Mouse (Mus musculus) thymus, postnatal 25 days (tissue): ENCODE data around the gene Mal.
"Not testable (repeated sequence)": the region's sequence is repeated elsewhere in the genome, so short reads cannot be mapped to it uniquely, and the experiment has no call there.

Source experiments
- DNase-seq: peaks from one replicate; pipeline ENCODE4 v3.0.0; 2022

The Mal gene

DNA sequence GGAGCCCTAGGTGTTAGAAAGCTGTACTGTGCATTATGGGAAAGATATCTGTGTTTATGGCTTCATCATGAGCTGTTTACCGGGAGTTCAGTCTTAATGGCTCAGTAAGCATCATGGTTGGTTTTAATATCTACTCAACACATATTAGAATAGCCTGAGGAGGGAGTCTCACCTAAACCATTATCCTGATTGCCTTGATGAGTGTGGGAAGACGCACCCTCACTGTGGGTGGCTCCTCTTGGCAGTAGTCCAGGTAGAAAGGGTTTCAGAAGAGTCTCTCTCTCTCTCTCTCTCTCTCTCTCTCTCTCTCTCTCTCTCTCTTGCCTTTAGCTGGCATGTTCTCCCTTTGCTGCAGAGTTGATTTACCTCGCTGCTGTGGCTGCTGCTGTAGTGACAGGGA is 34.4 kb downstream of the Mal start:
- DNase-seq: no peak

DNA sequence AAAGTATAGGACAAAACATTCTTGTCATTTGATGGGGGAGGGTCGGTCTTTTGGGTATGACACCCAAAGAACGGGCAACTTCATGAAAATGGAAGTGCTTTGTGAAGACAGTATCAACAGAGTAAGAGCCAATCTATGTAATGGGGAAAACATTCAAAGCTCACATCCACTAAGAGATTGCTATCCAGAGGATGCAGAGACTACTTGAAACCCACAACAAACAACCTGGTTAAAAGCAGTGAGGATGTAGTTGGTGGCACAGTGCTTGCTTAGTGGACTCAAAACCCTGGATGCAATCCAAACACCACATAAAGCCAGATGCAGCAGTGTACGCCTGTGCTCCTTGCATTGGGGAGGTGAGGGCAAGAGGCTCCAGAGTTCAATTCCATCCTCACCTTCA is 37.2 kb downstream of the Mal start:
- no peak for DNase-seq

DNA sequence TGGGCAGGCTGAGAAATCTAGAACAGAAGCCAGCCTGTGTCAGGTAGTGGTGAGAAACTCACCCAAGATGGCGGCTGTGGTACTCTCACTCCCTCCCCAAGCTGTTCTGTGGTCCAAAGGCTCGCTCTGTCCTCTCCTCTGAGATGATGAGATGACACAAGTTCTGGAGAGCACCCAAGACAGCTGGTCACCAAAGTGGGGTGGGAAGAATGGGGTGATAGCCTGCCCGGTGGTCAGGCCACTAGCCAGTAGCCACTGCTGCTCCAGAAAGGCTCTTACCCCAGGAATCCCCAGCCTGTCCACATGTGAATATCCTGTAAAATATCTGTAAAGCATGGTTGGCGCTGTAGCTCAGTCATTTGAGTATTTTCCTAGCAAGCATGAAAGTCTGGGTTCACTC is 44.2 kb downstream of the Mal start:
- DNase-seq: no peak

DNA sequence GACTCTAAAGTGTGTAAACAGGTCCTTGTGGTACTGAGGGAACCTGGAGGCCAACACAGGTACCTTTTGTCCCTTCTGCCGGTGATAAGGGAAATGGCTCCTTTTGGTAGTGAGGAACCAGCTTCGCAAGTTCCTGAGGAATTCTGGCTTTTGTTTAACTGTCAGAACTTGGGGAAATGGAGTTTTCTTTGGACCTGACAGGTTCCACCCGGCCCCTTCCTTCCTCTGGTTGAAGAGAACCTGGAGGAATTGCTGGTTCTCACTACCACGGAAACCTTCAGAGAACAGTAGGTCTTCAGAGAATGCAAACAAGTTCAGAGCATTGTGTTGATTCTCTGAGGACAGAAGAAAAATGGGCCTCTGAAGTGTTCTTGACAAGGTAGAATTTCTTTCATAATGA is 45.1 kb downstream of the Mal start:
- no peak for DNase-seq

DNA sequence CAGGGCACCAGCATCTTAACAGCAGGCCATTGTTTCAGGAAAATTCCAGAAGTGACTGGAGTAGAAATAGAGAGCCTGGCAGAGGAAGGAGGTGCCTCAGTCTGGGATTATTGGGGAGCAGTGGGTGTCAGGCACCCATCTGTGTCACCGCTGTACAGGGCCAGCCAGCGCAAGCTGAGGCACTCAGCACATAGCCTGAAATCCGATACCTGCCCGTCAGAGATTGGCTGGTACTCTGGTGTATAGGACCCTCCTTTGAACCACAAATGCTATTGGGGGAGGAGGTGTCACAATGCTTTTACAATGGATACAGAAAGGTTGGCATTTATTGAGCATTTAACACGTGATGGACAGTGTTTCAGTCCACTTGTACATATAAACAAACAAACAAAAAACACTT is 47.5 kb downstream of the Mal start:
- no peak for DNase-seq

DNA sequence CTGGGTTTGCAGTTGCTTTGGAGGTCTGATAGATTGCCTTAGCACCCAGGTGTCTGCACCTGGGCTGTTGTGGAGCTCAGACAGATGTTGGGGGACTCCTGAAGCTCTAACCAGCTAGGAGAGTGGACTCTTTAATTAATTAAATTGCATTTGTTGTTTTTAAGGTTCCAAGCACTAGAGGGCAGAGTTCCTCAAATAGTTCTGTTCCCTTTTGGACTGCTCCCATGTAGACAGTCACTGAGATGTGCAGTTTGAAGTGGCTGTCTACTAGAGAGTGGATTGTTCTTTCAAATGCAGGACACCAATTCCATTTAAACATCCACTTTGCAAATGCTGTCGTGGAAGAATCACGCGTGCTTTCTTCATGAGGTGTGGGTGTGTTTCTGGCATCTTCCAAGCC is 48.3 kb downstream of the Mal start:
- DNase-seq: no peak

DNA sequence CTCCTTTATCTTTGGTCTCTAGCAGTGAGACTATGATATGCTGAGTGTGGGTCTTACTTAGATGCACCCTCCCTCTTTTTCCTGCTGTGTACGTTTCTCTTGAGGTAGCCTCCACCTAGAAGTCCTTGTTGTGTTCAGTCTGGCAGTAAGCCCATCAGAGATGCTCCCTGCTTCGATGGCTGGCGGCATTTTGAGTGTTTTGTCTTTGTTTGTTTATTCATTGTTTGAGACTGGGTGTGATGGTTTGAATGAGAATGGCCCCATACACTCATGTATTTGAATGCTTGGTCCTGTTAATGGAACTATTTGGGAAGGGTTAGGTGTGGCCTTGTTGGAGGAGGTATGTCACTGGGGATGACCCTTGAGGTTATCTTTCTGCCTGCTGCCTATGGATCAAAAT is 51.3 kb downstream of the Mal start:
- no peak for DNase-seq

DNA sequence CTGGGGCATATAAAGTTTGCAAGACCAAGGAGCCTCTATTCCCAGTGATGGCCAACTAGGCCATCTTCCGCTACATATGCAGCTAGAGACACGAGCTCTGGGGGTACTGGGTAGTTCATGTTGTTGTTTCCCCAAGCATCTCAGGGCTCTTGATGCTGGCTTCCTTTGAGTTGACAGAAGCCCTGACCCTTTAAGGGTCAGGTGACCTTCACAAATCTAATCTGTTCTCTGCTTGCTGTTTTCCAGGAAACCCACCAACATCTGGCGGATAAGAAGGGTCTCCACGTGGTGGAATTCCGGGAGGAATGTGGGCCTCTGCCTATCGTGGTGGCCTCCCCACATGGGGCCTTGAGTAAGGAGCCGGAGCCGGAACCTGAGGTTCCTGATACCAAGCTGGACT is 53.1 kb downstream of the Mal start:
- not testable (repeated sequence) for DNase-seq

DNA sequence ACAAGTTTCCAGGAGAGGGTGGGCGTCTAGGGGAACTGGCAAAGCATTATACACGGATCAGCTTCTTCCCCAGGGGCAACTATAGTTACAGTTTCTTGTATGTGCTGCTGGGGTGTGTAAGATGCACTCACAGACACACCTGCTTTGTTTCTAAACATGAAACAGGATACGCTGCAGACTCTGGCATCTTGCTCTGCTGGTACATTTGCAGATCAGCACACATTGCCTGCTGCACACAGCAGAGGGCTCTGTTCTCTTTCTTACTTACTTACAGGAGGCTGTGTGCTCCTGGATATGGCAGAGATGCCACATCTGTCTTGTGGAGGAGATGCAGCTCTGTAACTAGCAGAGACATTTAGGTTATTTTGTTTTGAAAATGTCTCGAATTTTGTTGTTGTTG is 65.7 kb downstream of the Mal start:
- peak; percentile 55 for DNase-seq

DNA sequence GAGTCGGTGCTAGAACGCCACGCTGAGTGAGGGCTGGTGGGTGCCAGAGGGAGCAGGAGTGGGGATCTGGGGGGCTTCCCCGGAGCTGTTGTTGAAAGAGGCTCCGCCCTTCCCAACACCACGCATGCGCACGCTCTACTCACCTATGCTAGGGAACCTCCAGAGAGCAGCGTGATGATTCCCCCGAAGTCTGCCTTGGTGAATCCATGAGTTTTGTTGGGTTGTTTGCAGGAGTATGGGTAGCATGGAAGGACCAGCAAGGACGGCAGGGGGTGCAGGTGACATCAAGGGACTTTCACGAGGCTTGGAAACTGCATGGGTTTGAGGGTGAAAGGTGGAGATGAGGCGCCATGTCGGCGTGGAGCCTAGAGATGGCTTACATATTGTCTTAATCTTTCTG is 66.3 kb downstream of the Mal start:
- peak; percentile 59 for DNase-seq

DNA sequence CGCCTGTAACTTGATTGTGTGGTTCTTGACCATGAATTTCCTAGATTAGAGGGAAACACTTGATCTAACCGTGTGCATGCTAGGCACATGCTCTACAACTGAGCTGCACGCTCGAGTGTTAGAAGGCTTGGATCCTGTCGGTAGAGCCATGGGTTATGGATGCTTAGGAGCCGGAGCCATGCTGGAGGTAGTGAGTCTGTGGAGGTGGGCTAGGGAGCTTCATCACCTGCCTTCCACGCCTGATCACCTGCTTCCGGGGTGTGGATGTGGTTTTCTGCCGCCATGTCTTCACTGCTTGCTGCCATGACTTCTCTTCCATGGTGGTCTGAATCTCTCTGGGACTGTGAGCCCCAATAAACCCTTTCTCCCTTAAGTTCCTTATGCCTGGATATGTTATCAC is 67.6 kb downstream of the Mal start:
- DNase-seq: no peak

DNA sequence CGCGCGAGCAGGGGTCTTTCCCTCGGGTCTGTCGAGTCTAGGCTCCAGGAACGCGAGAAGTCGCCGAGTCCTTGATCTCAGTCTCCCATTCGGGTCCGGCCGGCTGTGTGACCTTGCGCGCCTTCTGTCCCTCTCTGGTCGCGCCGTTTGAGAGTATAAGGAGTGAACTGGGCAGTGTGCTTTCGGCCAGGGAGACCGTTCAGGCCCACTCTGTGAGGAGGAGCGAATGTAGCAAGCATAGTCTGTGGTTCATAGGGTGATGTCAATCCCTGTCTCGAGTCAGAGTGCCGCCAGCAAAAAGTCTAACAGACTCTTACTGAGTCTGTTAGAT is 69.0 kb downstream of the Mal start:
- no peak for DNase-seq

DNA sequence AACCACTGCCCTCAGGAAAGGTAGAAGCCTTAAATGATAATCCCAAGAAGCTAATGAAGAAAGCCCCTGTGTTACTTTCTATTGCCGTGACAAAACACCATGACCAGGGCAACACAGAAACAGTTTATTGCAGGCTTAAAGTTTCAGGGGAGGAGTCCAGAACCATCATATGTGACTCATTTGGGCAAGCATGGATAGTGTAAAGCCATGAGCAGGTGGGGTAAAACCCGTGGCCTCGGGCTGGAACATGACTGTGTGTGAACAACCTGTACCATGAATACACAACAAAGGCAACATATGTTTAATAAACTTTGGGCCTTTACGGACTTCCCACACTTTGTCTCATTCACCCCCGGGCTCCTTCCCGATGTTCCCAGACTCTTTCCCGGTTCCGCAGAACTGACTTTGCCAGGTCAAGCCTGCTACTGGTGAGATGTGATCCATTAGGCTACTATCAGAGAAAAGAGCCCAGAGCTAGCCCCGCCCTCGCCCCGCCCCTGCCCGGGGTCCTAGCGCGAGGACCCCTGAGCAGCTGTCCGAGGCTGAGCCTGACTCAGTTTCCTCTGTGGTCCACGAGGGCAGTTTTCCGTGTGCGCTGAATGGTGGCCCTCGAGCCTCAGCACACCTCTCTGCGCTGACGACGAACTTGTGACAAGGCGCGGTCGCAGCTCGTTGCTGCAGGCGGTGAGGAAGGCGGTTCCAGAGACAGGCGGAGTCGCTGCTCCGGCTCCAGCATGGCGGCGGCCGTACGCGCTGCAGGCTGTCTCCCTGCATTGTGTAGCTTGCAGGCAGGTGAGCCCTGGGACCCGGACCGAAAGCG is 69.6 kb downstream of the Mal start, which contains the start of the genes Zfp661 and Mrps5:
Zfp661 (minus strand) TSS at position 401 of the 820 bp plus-strand sequence.
Mrps5 (plus strand) TSS at position 529 of the 820 bp plus-strand sequence.
- peak; percentile 83 for DNase-seq

DNA sequence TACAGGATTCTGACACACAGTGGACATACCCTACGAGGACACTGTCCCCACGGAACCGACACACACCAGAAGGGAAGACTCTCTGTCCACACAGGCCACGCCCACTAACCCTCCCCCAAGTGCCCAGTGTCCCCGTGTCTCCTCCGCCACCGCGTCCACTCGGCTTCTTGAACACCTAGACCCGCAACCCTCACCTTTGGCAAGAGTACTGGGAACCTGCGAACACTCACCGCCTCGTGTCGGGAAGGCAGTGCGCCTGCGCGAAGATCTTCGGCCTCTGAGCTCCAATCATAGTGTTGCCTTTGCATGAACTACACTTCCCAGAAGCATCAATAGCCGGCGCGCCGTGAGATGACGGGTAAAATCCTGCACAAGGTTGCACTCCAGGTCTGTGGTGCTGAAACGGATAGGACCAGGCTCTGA is 72.0 kb downstream of the Mal start:
- peak; percentile 91 for DNase-seq
